Mouse (Mus musculus) thymus, adult 18-20 months (tissue): ENCODE measurements around the gene Gm11214.

Experiments
- DNase-seq, 2 experiments: peaks; one replicate each; pipeline ENCODE4 v3.0.0; 2022; ENCODE audit warnings: mixed read lengths in 2 of 2

The Gm11214 gene

DNA sequence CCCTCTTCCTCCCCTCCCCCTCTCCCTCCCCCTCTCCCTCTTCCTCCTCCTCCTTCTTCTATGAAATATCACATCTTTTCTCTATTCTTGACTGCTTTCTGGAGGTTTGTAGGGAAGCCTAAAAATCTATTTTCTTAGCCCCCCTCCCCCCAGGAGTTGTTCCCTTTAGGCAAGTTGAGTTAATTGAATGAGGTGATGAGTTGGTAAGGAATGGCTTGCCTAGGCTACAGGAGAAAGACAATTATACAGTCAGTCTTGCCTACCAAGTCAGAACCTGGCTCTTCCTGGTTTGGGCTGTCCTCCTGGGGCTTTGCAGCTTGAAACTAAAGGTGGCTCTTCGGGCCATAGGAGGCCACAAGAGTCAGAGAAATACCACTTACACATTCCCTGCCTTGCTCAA is 3.4 kb downstream of the Gm11214 start:
- DNase-seq: no peak

DNA sequence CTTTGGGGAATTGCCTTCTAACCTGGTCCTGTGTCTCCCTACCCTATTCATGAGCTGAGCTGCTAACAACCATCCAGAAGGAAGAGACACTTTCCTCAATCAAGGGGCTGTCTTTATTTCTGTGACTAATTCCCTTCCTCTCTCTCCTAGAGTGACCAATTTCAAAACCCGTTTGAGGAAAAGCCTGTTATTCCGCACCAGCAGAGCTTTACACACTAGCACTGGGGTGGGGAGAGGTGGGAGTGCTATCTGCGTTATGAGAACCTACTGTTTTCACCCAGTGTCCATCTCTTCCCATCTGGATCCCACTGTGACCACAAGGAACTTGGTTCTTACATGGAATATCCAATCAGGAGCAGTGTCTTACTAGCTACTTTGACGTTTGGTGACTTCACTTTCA is 4.1 kb downstream of the Gm11214 start:
- DNase-seq: no peak

DNA sequence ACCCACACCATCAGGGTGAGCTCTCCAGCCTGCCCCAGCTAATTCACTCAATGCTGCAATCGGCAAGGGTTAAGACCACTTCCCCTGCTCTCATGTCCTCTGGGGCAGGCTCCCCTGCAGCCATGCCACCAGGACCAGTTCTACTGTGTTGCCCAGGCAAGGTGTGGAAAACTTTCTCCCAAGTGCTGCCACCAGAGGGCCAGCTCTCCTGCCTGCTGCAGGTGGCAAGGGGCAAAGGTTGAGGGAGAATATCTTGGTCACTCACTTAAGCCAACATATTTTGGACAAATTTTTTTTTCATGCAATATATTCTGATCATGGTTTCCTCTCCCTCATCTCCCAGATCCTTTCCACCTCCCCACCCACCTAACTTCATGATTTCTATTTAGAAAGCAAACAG is 8.8 kb downstream of the Gm11214 start:
- DNase-seq: no peak

DNA sequence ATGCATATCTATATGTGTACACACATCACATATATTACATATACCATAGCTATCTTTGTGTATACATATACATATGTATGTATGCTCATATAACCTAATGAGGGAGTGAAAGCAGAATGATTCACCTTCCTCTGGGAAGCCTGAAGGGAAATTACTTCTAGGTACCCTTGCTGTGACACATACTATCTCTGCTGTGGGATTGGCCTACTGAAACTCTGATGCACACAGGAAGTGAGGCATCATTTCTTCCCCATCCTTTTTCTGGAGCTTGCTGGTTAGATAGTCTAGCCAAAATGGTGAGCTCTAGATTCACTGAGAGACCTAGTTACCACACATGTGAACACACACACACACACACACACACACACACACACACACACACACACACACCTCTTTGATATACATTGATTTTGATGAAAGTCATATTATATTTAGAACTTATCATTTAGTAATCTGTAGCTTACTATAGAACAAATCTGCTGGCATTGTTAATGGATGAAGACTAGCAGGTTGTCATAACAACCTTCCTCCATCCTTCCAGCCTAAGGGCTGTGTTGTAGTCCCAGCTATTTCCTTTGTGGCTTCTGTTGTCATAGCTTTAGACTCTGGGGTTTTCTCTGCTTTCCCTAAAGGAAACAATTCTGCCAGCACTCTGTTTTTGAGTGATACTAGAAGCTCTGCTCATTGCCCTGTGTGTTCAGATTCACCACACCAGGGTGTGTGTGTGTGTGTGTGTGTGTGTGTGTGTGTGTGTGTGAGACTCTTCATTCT is 19.0 kb downstream of the Gm11214 start:
- no peak for DNase-seq

GRCm38 (mm10) chr4:63639842-63640241 is 23.3 kb downstream of the Gm11214 start:
- no peak for DNase-seq

GRCm38 (mm10) chr4:63638603-63639002 is 24.6 kb downstream of the Gm11214 start:
- no peak for DNase-seq

GRCm38 (mm10) chr4:63633181-63633580 is 30.0 kb downstream of the Gm11214 start:
- DNase-seq: no peak

DNA sequence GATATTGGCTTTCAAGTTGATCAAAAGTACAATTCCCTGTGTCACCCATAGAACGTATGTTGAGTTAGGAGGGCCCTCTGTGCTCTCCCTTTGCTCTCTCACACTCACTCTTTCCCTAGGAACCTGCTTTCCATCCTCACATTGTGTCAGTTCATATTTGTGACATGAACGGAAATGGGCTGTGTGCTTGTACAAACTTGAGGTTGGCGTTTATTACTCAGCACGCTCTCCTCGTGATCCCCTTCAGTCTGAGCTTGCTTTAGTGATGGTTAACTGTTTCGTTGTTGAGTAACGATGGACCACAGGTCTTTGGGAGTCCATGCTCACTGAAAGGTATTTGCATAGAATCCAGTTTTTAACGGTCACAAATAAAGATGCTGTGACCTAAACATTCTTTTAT is 36.1 kb downstream of the Gm11214 start:
- DNase-seq: no peak

- DNase-seq: no peak
These were observed 37.6 kb downstream of the Gm11214 start for GRCm38 (mm10) chr4:63625563-63626080.

- DNase-seq: no peak
These were observed 40.8 kb downstream of the Gm11214 start, which contains the start of gene Tex48 for GRCm38 (mm10) chr4:63622378-63622835. Tex48 (minus strand) TSS chr4:63622428.

DNA sequence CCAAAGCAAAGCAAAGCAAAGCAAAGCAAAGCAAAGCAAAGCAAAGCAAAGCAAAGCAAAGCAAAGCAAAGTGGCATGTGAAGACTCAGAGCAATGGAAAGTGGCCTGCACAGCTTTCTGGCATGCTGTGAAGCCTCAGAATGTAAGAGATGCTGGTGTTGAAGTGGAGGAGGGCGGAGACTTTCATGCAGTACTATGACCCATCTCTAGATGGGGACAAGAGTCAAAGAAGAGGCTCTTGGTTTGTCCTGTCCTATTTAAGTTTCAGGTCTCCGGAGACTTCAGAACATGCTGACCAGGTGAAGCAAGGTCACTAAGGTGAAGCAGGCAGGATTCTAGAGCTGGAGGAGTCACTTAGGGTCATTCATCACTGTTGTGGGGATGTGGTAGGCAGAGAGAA is 41.3 kb downstream of the Gm11214 start:
- DNase-seq: no peak
